Mouse (Mus musculus) heart, postnatal 0 days (tissue): ENCODE data around the gene Fam92b. TPM values are rescaled to one million over a fixed set of nuclear protein-coding genes. Genes with fewer than 3 reads are reported as not detected.

ENCODE experiments used
- ATAC-seq: fragments of 200-750 bp; cut with Nextera tagmentation; 2 replicates; pipeline ENCODE4 v1.8.0; 2017; ENCODE audit warnings: low read depth, moderate number of reproducible peaks, moderate library complexity; ENCODE audit not compliant: insufficient read depth
- DNase-seq: peaks from one replicate; pipeline ENCODE4 v3.0.0-alpha.2; 2016; ENCODE audit warnings: low spot score
- H3K27ac ChIP-seq: fragments of 300-500 bp; sonication (generic); 2 replicates; pipeline ENCODE4 v1.5.1; 2014; ENCODE audit warnings: low read depth, mild to moderate bottlenecking
- H3K27me3 ChIP-seq: fragments of 300-500 bp; sonication (generic); 2 replicates; pipeline ENCODE4 v1.6.1; 2014; ENCODE audit warnings: low read length, mixed read lengths; ENCODE audit not compliant: control insufficient read depth, insufficient read depth
- H3K36me3 ChIP-seq: fragments of 300-500 bp; sonication (generic); replicated peaks from 2 replicates; pipeline ENCODE4 v1.6.1; 2014; ENCODE audit warnings: low read length, mixed read lengths; ENCODE audit not compliant: control insufficient read depth, insufficient read depth
- H3K4me1 ChIP-seq: fragments of 300-500 bp; sonication (generic); 2 replicates; pipeline ENCODE4 v1.6.1; 2014; ENCODE audit warnings: antibody characterized with exemption; ENCODE audit not compliant: control insufficient read depth, insufficient read depth
- H3K4me2 ChIP-seq: fragments of 300-500 bp; sonication (generic); 2 replicates; pipeline ENCODE4 v1.6.1; 2014; ENCODE audit warnings: low read depth, mild to moderate bottlenecking, low read length, moderate library complexity
- H3K4me3 ChIP-seq: fragments of 300-500 bp; sonication (generic); 2 replicates; pipeline ENCODE4 v1.5.1; 2014; ENCODE audit warnings: low read depth, low read length
- H3K9ac ChIP-seq: fragments of 300-500 bp; sonication (generic); replicated peaks from 2 replicates; pipeline ENCODE4 v1.6.1; 2014; ENCODE audit warnings: low read depth, low read length, mixed read lengths
- H3K9me3 ChIP-seq: fragments of 300-500 bp; sonication (generic); replicated peaks from 2 replicates; pipeline ENCODE4 v1.6.1; 2016; ENCODE audit warnings: low read length; ENCODE audit not compliant: control insufficient read depth
- CTCF ChIP-seq: IDR thresholded peaks from 2 replicates; pipeline ENCODE4 v1.5.1; 2016; ENCODE audit warnings: antibody characterized with exemption, control low read depth, low read depth
- EP300 ChIP-seq: IDR thresholded peaks from 2 replicates; pipeline ENCODE4 v1.6.1; 2016; ENCODE audit warnings: antibody characterized with exemption, low read depth
- WGBS: fragments of 180-500 bp; shearing (Covaris S2); extraction: QIAGEN DNeasy Blood & Tissue Kit; methylation state at CpG from one replicate; pipeline ENCODE4 v1.1.7; 2014; 5-methylcytosine and 5-hydroxymethylcytosine counted together
- polyA plus RNA-seq: library from polyadenylated mRNA; unstranded; fragments of >200 nt; fragmentation: Nextera tagmentation; extraction: Ambion mirVana; gene quantifications from 2 replicates; pipeline ENCODE4 v1.2.1, GENCODE M21; 2015
- total RNA-seq: library from RNA; depleted of rRNA; stranded (reverse); fragments of >200 nt; gene quantifications from 2 replicates; pipeline ENCODE4 v1.2.3, GENCODE M21; 2014; ENCODE audit warnings: low replicate concordance

The Fam92b gene
- total and polyA plus RNA-seq, 2 experiments from 2014 or later: not detected

GRCm38 (mm10) chr8:120174606-120175005, 2.7 kb downstream of the Fam92b start:
- no peak overlapping the region for H3K4me3 ChIP-seq
- TF ChIP-seq EP300 (no peak), CTCF (no peak)

GRCm38 (mm10) chr8:120173195-120173594, 4.1 kb downstream of the Fam92b start:
- peaks cover 36% of the 10 kb centered on the region for H3K27me3 ChIP-seq
- no peak overlapping the region for H3K27ac ChIP-seq
- TF ChIP-seq EP300: no peak
- no peak for TF ChIP-seq CTCF
- ATAC-seq (no peak), DNase-seq (no peak)
- no peak overlapping the region for H3K4me2 ChIP-seq
- peaks cover 3% of the 10 kb centered on the region; the same call in 1 of the 2 replicates for H3K4me1 ChIP-seq
- H3K36me3 ChIP-seq: no peaks in the 10 kb centered on the region
- no peak overlapping the region for H3K9ac ChIP-seq
- 81% methylated on average over 1 of the region's 1 CpGs for WGBS
- H3K4me3 ChIP-seq: no peak overlapping the region
- no peaks in the 10 kb centered on the region for H3K9me3 ChIP-seq

More at GRCm38 (mm10) chr8:120174606-120175005, 2.7 kb downstream of the Fam92b start:
- Histone ChIP-seq H3K36me3 (no peaks in the 10 kb centered on the region), H3K9me3 (no peaks in the 10 kb centered on the region), H3K4me2 (no peak overlapping the region), H3K4me1 (peaks cover 3% of the 10 kb centered on the region; the same call in 1 of the 2 replicates), H3K27ac (no peak overlapping the region), H3K9ac (no peak overlapping the region), H3K27me3 (peaks cover 38% of the 10 kb centered on the region)
- no peak for ATAC-seq
- DNase-seq: peak; percentile 3
- WGBS: 46% methylated on average over 18 of the region's 18 CpGs

GRCm38 (mm10) chr8:120169119-120169518, 8.1 kb downstream of the Fam92b start:
- H3K9me3 ChIP-seq: no peaks in the 10 kb centered on the region
- no peak overlapping the region for H3K4me3 ChIP-seq
- no peak overlapping the region for H3K9ac ChIP-seq
- H3K36me3 ChIP-seq: no peaks in the 10 kb centered on the region
- no peak overlapping the region for H3K27ac ChIP-seq
- peaks cover 6% of the 10 kb centered on the region; the same call in 1 of the 2 replicates for H3K27me3 ChIP-seq
- H3K4me1 ChIP-seq: no peaks in the 10 kb centered on the region
- DNase-seq: no peak
- ATAC-seq: no peak
- no peak for TF ChIP-seq CTCF
- 35% methylated on average over 8 of the region's 8 CpGs for WGBS
- H3K4me2 ChIP-seq: no peak overlapping the region

- WGBS: 39% methylated on average over 5 of the region's 5 CpGs
- no peak for TF ChIP-seq EP300
- TF ChIP-seq CTCF: no peak
- Histone ChIP-seq H3K27me3 (peaks cover 4% of the 10 kb centered on the region; the same call in 1 of the 2 replicates), H3K27ac (no peak overlapping the region), H3K4me3 (no peak overlapping the region), H3K9ac (no peak overlapping the region), H3K36me3 (no peaks in the 10 kb centered on the region), H3K9me3 (no peaks in the 10 kb centered on the region), H3K4me2 (no peak overlapping the region), H3K4me1 (no peaks in the 10 kb centered on the region)
- DNase-seq: no peak
- ATAC-seq: no peak
Observed at GRCm38 (mm10) chr8:120167821-120168220, 9.4 kb downstream of the Fam92b start.

- Histone ChIP-seq H3K4me2 (no peak overlapping the region), H3K9ac (no peak overlapping the region), H3K4me1 (no peaks in the 10 kb centered on the region), H3K4me3 (no peak overlapping the region), H3K9me3 (no peaks in the 10 kb centered on the region), H3K27ac (no peak overlapping the region), H3K27me3 (peaks cover 4% of the 10 kb centered on the region; the same call in 1 of the 2 replicates), H3K36me3 (no peaks in the 10 kb centered on the region)
- TF ChIP-seq EP300 (no peak), CTCF (no peak)
- 81% methylated on average over 8 of the region's 8 CpGs for WGBS
- DNase-seq (no peak), ATAC-seq (no peak)
Observed at GRCm38 (mm10) chr8:120167136-120167535, 10.1 kb downstream of the Fam92b start.

- TF ChIP-seq CTCF (no peak), EP300 (no peak)
- Histone ChIP-seq H3K27ac (no peak overlapping the region), H3K27me3 (no peaks in the 10 kb centered on the region), H3K4me1 (no peaks in the 10 kb centered on the region), H3K9ac (no peak overlapping the region), H3K9me3 (no peaks in the 10 kb centered on the region), H3K36me3 (peaks cover 10% of the 10 kb centered on the region; the same call in 1 of the 2 replicates), H3K4me3 (no peak overlapping the region), H3K4me2 (no peak overlapping the region)
- ATAC-seq (0 out of 2 replicates have a peak, but pooled peaks have one; percentile 11), DNase-seq (no peak)
- WGBS: 85% methylated on average over 5 of the region's 5 CpGs
Observed at GRCm38 (mm10) chr8:120164026-120164425, 13.2 kb downstream of the Fam92b start.
